In the genomic region with DNA sequence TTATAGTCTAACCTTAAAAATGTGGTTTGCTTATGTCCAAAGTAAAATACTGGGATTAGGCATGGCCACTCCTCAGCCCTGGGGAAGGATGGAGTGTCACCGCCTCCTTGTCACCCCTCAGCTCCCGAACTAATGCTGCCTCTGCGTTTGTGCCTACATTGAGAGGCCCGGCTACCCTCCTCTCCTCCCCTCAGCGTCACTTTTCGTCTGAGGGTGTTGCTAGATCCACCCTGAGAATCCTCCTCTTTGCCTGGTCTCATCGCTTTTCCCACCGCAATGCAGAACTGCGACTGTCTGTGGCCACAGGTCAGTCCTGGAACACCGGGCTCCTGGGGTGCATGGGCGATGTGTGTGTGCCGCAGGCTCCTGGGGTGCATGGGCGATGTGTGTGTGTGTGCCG, we compare ENCODE assay signal across 12 mouse cellular contexts. TPM values are rescaled to one million over a fixed set of nuclear protein-coding genes. Genes with fewer than 3 reads are reported as not detected.
A peak's percentile ranks its signal among the peaks of the same experiment; 100 is the strongest.
DNase-seq lines count a peak whose midpoint lies in the region; ATAC-seq and TF ChIP-seq lines count a peak whose summit lies in the region.
"Had no signal": no experiment of that assay in that cellular context is flagged by ENCODE, and none has a peak within 500 bp of the region (broad histone marks: within the 10 kb centered on the region; RNA-seq: fewer than 3 reads in every experiment).

No protein-coding gene starts in this region.

- ATAC-seq in forebrain, postnatal 0 days: no peak

- H3K9ac ChIP-seq in forebrain, postnatal 0 days: no peak overlapping the region

- H3K9me3 ChIP-seq in forebrain, embryonic 10.5 days: no peaks in the 10 kb centered on the region
- no peaks in the 10 kb centered on the region for H3K9me3 ChIP-seq in forebrain, postnatal 0 days (ENCODE audit: low read length)

- H3K36me3 ChIP-seq in forebrain, embryonic 10.5 days (replicated peaks): peaks cover 96% of the 10 kb centered on the region
- no peaks in the 10 kb centered on the region for H3K36me3 ChIP-seq in forebrain, postnatal 0 days (ENCODE audit: insufficient read depth)

- TF ChIP-seq CTCF in forebrain, postnatal 0 days (IDR thresholded peaks at IDR 0.05; ENCODE audit: low read depth): no peak

- no peak overlapping the region for H3K4me2 ChIP-seq in forebrain, postnatal 0 days (ENCODE audit: low read depth)

- H3K27me3 ChIP-seq in forebrain, embryonic 10.5 days (ENCODE audit: poor library complexity, severe bottlenecking): no peaks in the 10 kb centered on the region
- H3K27me3 ChIP-seq in forebrain, postnatal 0 days (ENCODE audit: insufficient read depth, low read length): no peaks in the 10 kb centered on the region

- H3K4me1 ChIP-seq in forebrain, embryonic 10.5 days: peaks cover 91% of the 10 kb centered on the region
- 0 out of 2 replicates have a peak, but pooled peaks cover 9% of the 10 kb centered on the region for H3K4me1 ChIP-seq in forebrain, postnatal 0 days (ENCODE audit: insufficient read depth)

- peak overlapping the region; percentile 72 for H3K27ac ChIP-seq in forebrain, embryonic 10.5 days
- no peak overlapping the region for H3K27ac ChIP-seq in forebrain, postnatal 0 days (ENCODE audit: low read depth, low read length)

- H3K4me3 ChIP-seq in forebrain, embryonic 10.5 days: no peak overlapping the region
- no peak overlapping the region for H3K4me3 ChIP-seq in forebrain, postnatal 0 days (ENCODE audit: low read depth, low read length)
- H3K4me3 ChIP-seq: erythroblast, embryonic 14.5 days; myocyte had no signal

- no peak for DNase-seq in forebrain, embryonic 10.5 days (ENCODE audit: extremely low spot score, low spot score)
- DNase-seq in forebrain, postnatal 0 days: no peak
- peak; percentile 2 for DNase-seq in kidney, adult 18-20 months
- DNase-seq in kidney, postnatal 14 days: no peak
- peak; percentile 15 for DNase-seq in urinary bladder, adult 2 months (ENCODE audit: low spot score)
- no peak for DNase-seq in urinary bladder, postnatal 36 days (ENCODE audit: low spot score in 2 of 2)
- DNase-seq in cerebellum, postnatal 25 days: no peak
- DNase-seq in natural killer cell, adult 2 months (ENCODE audit: low spot score in 2 of 2): no peak
- DNase-seq: adrenal gland, postnatal 14 days; lung, postnatal 36 days had no signal

- 91% methylated on average over 14 of the region's 14 CpGs for WGBS in forebrain, embryonic 10.5 days
- WGBS in forebrain, postnatal 0 days: 92% methylated on average over 14 of the region's 14 CpGs

RNA-seq across cellular contexts. Expression of gene Ezr, which starts 37.7 kb away (rescaled TPM):
- 103 and 116 TPM in 2 replicates for polyA plus RNA-seq in forebrain, embryonic 10.5 days (2016; fragmentation: Nextera tagmentation; extraction: Ambion mirVana)
- 37.8 and 45.4 TPM in 2 replicates for total RNA-seq in forebrain, postnatal 0 days (2014; rRNA removed)
- 51.6 and 60.2 TPM in 2 replicates for polyA plus RNA-seq in forebrain, postnatal 0 days (2015; fragmentation: Nextera tagmentation; extraction: Ambion mirVana)
- polyA plus RNA-seq in urinary bladder, adult 2 months (2012; rRNA removed): 104 and 106 TPM in 2 replicates

Comparison
In these comparisons a context has a peak if more than half of its experiments do, and no peak if none do; other contexts are left out.
1. DNase-seq: peak in kidney, adult 18-20 months (single experiment) and urinary bladder, adult 2 months (single experiment); none in forebrain, embryonic 10.5 days (single experiment), forebrain, postnatal 0 days (single experiment), kidney, postnatal 14 days (single experiment), urinary bladder, postnatal 36 days (0 of 2), cerebellum, postnatal 25 days (0 of 2) and natural killer cell, adult 2 months (0 of 2).